Mouse (Mus musculus) erythroblast, embryonic 14.5 days (primary cell): ENCODE data around the gene Aqp9.

Experiments
- GATA1 ChIP-seq: IDR thresholded peaks from 2 replicates; pipeline ENCODE4 v1.6.1; 2012; ENCODE audit warnings: low read length, inconsistent platforms, mixed read lengths
- TAL1 ChIP-seq: IDR thresholded peaks from 3 replicates; pipeline ENCODE4 v1.6.1; 2012; ENCODE audit warnings: low read length, inconsistent platforms, mixed read lengths

- TF ChIP-seq TAL1 (no peak), GATA1 (no peak)
Observed at GRCm38 (mm10) chr9:71079201-71079600, 89.3 kb downstream of the Aqp9 start.
